Mouse (Mus musculus) thymus, adult 2 months (tissue): ENCODE measurements at regions not wholly inside any gene's neighbourhood (a gene's known extent, or its start where the extent isn't known, plus 50 kb on each side); places are given as distances from the start of the nearest gene placed in this dataset.

Experiments used
- DNase-seq: peaks from one replicate; pipeline ENCODE4 v3.0.0; 2021
- H3K27ac ChIP-seq: fragments of 200-500 bp; 2 replicates; pipeline ENCODE4 v1.5.1; 2012; ENCODE audit warnings: low read length, control low read depth; ENCODE audit not compliant: control insufficient read depth, insufficient read depth
- H3K27me3 ChIP-seq: fragments of 200-500 bp; 2 replicates; pipeline ENCODE4 v1.6.1; 2012; ENCODE audit warnings: mild to moderate bottlenecking, low read length, moderate library complexity, mixed read lengths; ENCODE audit not compliant: control insufficient read depth, insufficient read depth
- H3K36me3 ChIP-seq: fragments of 200-500 bp; 2 replicates; pipeline ENCODE4 v1.6.1; 2012; ENCODE audit warnings: mild to moderate bottlenecking, low read length, moderate library complexity; ENCODE audit not compliant: control insufficient read depth, insufficient read depth
- H3K4me1 ChIP-seq: fragments of 200-500 bp; replicated peaks from 2 replicates; pipeline ENCODE4 v1.6.1; 2012; ENCODE audit warnings: low read length; ENCODE audit not compliant: control insufficient read depth, insufficient read depth
- H3K4me3 ChIP-seq: fragments of 200-500 bp; 2 replicates; pipeline ENCODE4 v1.5.1; 2012; ENCODE audit warnings: mild to moderate bottlenecking, low read length, control low read depth, moderate library complexity; ENCODE audit not compliant: control insufficient read depth, insufficient read depth
- CTCF ChIP-seq: fragments of 200-500 bp; IDR thresholded peaks from 2 replicates; pipeline ENCODE4 v1.5.1; 2012; ENCODE audit warnings: mild to moderate bottlenecking, control low read depth, low read length, moderate library complexity, borderline replicate concordance; ENCODE audit not compliant: control insufficient read depth, poor library complexity, insufficient read depth; ENCODE audit errors: extremely low read depth
- POLR2A ChIP-seq: fragments of 200-500 bp; IDR thresholded peaks from 2 replicates; pipeline ENCODE4 v1.6.1; 2012; ENCODE audit warnings: mild to moderate bottlenecking, low read length, control low read depth, moderate library complexity; ENCODE audit not compliant: control insufficient read depth, poor library complexity, insufficient read depth; ENCODE audit errors: extremely low read depth
- WGBS: fragments of 180-500 bp; shearing (Covaris S2); methylation state at CpG from one replicate; pipeline ENCODE4 v1.1.7; 2018; 5-methylcytosine and 5-hydroxymethylcytosine counted together

DNA sequence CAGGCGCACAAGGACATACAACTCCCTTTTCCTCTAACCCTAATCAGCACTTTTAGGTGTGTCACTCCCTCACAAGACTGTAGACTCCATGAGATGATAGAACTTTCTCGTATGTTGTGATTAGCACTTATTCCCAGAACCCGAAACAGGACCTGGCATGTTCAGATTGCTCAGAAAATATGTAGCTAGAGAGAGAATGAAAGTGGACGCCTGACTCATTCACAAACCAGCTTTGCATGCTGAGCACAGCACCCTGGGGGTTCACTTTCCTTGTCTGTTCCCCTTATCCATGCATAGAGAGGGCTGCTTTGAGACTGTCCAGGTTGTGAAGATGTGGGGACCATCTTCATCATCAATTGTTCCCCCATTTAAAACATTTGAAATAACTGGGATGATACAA, 111.0 kb downstream of the Ankrd50 start:
- WGBS = 95% methylated on average over 4 of the region's 4 CpGs
- TF ChIP-seq CTCF = no peak
- no peak for TF ChIP-seq POLR2A
- Histone ChIP-seq H3K36me3 (no peaks in the 10 kb centered on the region), H3K27ac (no peak overlapping the region), H3K4me3 (no peak overlapping the region), H3K27me3 (no peaks in the 10 kb centered on the region), H3K4me1 (no peaks in the 10 kb centered on the region; the same call in 1 of the 2 replicates)
- no peak for DNase-seq

GRCm38 (mm10) chr3:38371702-38372101, 112.9 kb downstream of the Ankrd50 start:
- no peaks in the 10 kb centered on the region for H3K27me3 ChIP-seq
- WGBS = 1% methylated on average over 2 of the region's 2 CpGs
- no peaks in the 10 kb centered on the region; the same call in 1 of the 2 replicates for H3K4me1 ChIP-seq
- no peak for DNase-seq
- H3K36me3 ChIP-seq = no peaks in the 10 kb centered on the region
- TF ChIP-seq CTCF (no peak), POLR2A (no peak)
- H3K4me3 ChIP-seq = no peak overlapping the region
- H3K27ac ChIP-seq = no peak overlapping the region

- H3K27ac ChIP-seq = no peak overlapping the region
- TF ChIP-seq CTCF = no peak
- TF ChIP-seq POLR2A = no peak
- no peak overlapping the region for H3K4me3 ChIP-seq
- H3K36me3 ChIP-seq = no peaks in the 10 kb centered on the region
- DNase-seq = no peak
- WGBS = 96% methylated on average over 4 of the region's 4 CpGs
- H3K4me1 ChIP-seq = no peaks in the 10 kb centered on the region
- no peaks in the 10 kb centered on the region for H3K27me3 ChIP-seq
Observed at GRCm38 (mm10) chr3:38363888-38364287, 120.8 kb downstream of the Ankrd50 start.

GRCm38 (mm10) chr3:38361411-38361810, 123.2 kb downstream of the Ankrd50 start:
- TF ChIP-seq CTCF (no peak), POLR2A (no peak)
- no peak overlapping the region for H3K4me3 ChIP-seq
- no peak overlapping the region for H3K27ac ChIP-seq
- no peaks in the 10 kb centered on the region for H3K27me3 ChIP-seq
- no peaks in the 10 kb centered on the region for H3K36me3 ChIP-seq
- H3K4me1 ChIP-seq = no peaks in the 10 kb centered on the region
- 84% methylated on average over 4 of the region's 4 CpGs for WGBS
- no peak for DNase-seq

DNA sequence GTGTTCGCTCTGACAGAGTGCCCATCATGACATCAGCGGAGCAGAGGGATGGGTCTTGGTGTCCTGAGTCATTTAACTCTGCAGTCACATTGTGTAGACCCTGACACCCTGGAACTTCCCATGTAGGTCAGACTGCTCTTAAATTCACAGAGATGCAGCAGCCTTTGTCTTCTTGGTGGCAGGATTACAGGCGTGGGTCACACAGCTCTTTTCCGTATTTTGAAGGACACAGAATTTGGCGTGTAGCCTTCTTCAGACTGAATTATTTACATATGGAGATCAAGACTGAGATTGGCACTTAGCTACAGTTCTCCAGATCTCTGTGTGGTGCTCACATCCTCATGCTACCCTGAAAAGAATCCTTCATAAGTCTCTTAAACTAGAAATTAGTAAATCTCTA, 123.7 kb downstream of the Ankrd50 start:
- WGBS = 93% methylated on average over 5 of the region's 5 CpGs
- Histone ChIP-seq H3K4me1 (no peaks in the 10 kb centered on the region), H3K4me3 (no peak overlapping the region), H3K27me3 (no peaks in the 10 kb centered on the region), H3K27ac (no peak overlapping the region), H3K36me3 (no peaks in the 10 kb centered on the region)
- DNase-seq = no peak
- no peak for TF ChIP-seq POLR2A

GRCm38 (mm10) chr3:38360421-38360921, 124.2 kb downstream of the Ankrd50 start:
- Histone ChIP-seq H3K27ac (no peak overlapping the region), H3K27me3 (no peaks in the 10 kb centered on the region), H3K4me1 (no peaks in the 10 kb centered on the region), H3K36me3 (no peaks in the 10 kb centered on the region), H3K4me3 (no peak overlapping the region)
- 95% methylated on average over 3 of the region's 3 CpGs for WGBS
- DNase-seq = no peak
- TF ChIP-seq POLR2A (no peak), CTCF (no peak)

DNA sequence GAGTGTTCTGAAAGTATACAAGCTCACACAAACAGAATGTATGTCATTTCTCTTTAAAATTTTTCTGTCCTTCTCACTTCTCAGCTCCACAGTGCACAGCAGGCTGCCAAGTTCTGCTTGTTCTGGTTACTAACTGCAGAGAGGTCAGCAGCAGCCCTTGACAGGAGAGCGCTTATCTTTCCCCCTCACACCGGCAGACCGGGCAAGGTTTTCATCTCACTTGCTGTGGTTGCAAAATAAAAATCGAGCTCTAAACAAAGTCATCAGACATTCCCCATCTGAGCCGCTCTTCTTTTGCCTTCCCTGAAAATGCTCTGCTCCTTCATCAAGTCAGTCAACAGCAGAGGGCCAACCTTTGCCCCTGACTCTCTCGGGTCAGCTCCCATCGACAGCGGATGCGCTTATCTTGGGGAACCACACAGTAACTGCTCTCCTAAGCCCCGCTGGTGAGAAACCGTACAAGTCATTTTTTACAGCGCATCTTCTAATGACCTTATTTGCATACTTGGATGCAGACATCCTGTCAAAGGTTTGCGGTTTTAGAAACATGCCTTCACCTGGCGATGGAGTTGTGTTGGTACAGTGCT, 126.6 kb downstream of the Ankrd50 start:
- Histone ChIP-seq H3K27ac (no peak overlapping the region), H3K4me3 (no peak overlapping the region), H3K36me3 (no peaks in the 10 kb centered on the region), H3K27me3 (no peaks in the 10 kb centered on the region), H3K4me1 (no peaks in the 10 kb centered on the region)
- WGBS = 39% methylated on average over 14 of the region's 14 CpGs
- DNase-seq = no peak
- TF ChIP-seq CTCF = no peak
- no peak for TF ChIP-seq POLR2A
